ENCODE assay signal across 26 mouse cellular contexts in genomic region chr8:26816977-26817376, GRCm38 (mm10).
DNase-seq lines count a peak whose midpoint lies in the region; ATAC-seq lines count a peak whose summit lies in the region.
"Had no signal": no experiment of that assay in that cellular context is flagged by ENCODE, and none has a peak within 500 bp of the region (broad histone marks: within the 10 kb centered on the region; RNA-seq: fewer than 3 reads in every experiment).

No protein-coding gene starts in this region.

- H3K4me3 ChIP-seq in midbrain, embryonic 11.5 days (ENCODE audit: low read depth, low read length): no peak overlapping the region
- no peak overlapping the region for H3K4me3 ChIP-seq in midbrain, embryonic 15.5 days
- H3K4me3 ChIP-seq: forebrain, embryonic 10.5 days; heart, embryonic 12.5 days; limb, embryonic 15.5 days; megakaryocyte, embryonic 14.5 days; neural tube, embryonic 12.5 days; stomach, embryonic 15.5 days had no signal

- peak; percentile 65 for DNase-seq in gastrocnemius, adult 18-20 months (ENCODE audit: low spot score)
- no peak for DNase-seq in gastrocnemius, postnatal 10 days
- DNase-seq in midbrain, embryonic 11.5 days (ENCODE audit: low spot score, missing footprints): peak; percentile 69
- DNase-seq in left cerebral cortex, adult 9 months (ENCODE audit: low spot score in 2 of 2): peak; percentile 58 to 77
- DNase-seq in right cerebral cortex, postnatal 36 days (ENCODE audit: low spot score in 2 of 2): peak; percentile 57 to 75
- DNase-seq in cerebellum, adult 11 months: no peak
- no peak for DNase-seq in kidney, postnatal 14 days
- DNase-seq: adrenal gland, postnatal 36 days; cerebellum, adult 11-12 months; cerebellum, postnatal 14 days; heart, adult 18-20 months; heart, postnatal 10 days; kidney, postnatal 36 days; lung, embryonic 14.5 days; midbrain, embryonic 14.5 days; thymus, adult 18-20 months; thymus, postnatal 4 days had no signal

- no peak overlapping the region for H3K9ac ChIP-seq in midbrain, embryonic 11.5 days (ENCODE audit: low read length)
- H3K9ac ChIP-seq in midbrain, embryonic 15.5 days: no peak overlapping the region
- H3K9ac ChIP-seq: heart, embryonic 12.5 days; limb, embryonic 15.5 days; liver, embryonic 14.5 days; lung, embryonic 14.5 days; neural tube, embryonic 12.5 days; stomach, embryonic 15.5 days had no signal

- WGBS in midbrain, embryonic 11.5 days: 84% methylated on average over 7 of the region's 7 CpGs
- WGBS in midbrain, embryonic 15.5 days: 75% methylated on average over 7 of the region's 7 CpGs

- no peak overlapping the region for H3K4me2 ChIP-seq in midbrain, embryonic 11.5 days
- H3K4me2 ChIP-seq in midbrain, embryonic 15.5 days: no peak overlapping the region
- H3K4me2 ChIP-seq: heart, embryonic 12.5 days; limb, embryonic 15.5 days; lung, embryonic 14.5 days; neural tube, embryonic 12.5 days; stomach, embryonic 15.5 days had no signal

- no peak overlapping the region for H3K27ac ChIP-seq in midbrain, embryonic 11.5 days (ENCODE audit: low read depth, low read length)
- no peak overlapping the region for H3K27ac ChIP-seq in midbrain, embryonic 15.5 days
- H3K27ac ChIP-seq: forebrain, embryonic 10.5 days; limb, embryonic 15.5 days; liver, embryonic 14.5 days; neural tube, embryonic 12.5 days; stomach, embryonic 15.5 days had no signal

- no peaks in the 10 kb centered on the region for H3K27me3 ChIP-seq in midbrain, embryonic 11.5 days (ENCODE audit: control insufficient read depth, insufficient read depth, low read length)
- no peaks in the 10 kb centered on the region for H3K27me3 ChIP-seq in midbrain, embryonic 15.5 days (replicated peaks)
- H3K27me3 ChIP-seq: megakaryocyte, embryonic 14.5 days; neural tube, embryonic 12.5 days; stomach, embryonic 15.5 days had no signal

- ATAC-seq in midbrain, embryonic 11.5 days (ENCODE audit: low FRiP score): no peak
- ATAC-seq in midbrain, embryonic 15.5 days (replicated peaks): no peak
- ATAC-seq: intestine, postnatal 0 days had no signal

- H3K4me1 ChIP-seq in midbrain, embryonic 11.5 days (ENCODE audit: control insufficient read depth, insufficient read depth, low read length): no peaks in the 10 kb centered on the region
- peaks cover 9% of the 10 kb centered on the region for H3K4me1 ChIP-seq in midbrain, embryonic 15.5 days
- H3K4me1 ChIP-seq: megakaryocyte, embryonic 14.5 days had no signal

- H3K36me3 ChIP-seq in midbrain, embryonic 11.5 days (ENCODE audit: control insufficient read depth, insufficient read depth, low read length): no peaks in the 10 kb centered on the region
- no peaks in the 10 kb centered on the region for H3K36me3 ChIP-seq in midbrain, embryonic 15.5 days (replicated peaks)
- H3K36me3 ChIP-seq: forebrain, embryonic 10.5 days; heart, embryonic 12.5 days; limb, embryonic 15.5 days; neural tube, embryonic 12.5 days; stomach, embryonic 15.5 days had no signal

- H3K9me3 ChIP-seq in midbrain, embryonic 11.5 days (ENCODE audit: control insufficient read depth, low read length): no peaks in the 10 kb centered on the region
- H3K9me3 ChIP-seq in midbrain, embryonic 15.5 days: no peaks in the 10 kb centered on the region
- H3K9me3 ChIP-seq: forebrain, embryonic 10.5 days; heart, embryonic 12.5 days; limb, embryonic 15.5 days; neural tube, embryonic 12.5 days; stomach, embryonic 15.5 days had no signal

Comparison
In these comparisons a context has a peak if more than half of its experiments do, and no peak if none do; other contexts are left out.
1. DNase-seq: peak in gastrocnemius, adult 18-20 months (single experiment), midbrain, embryonic 11.5 days (single experiment), left cerebral cortex, adult 9 months (2 of 2) and right cerebral cortex, postnatal 36 days (2 of 2); none in gastrocnemius, postnatal 10 days (single experiment), cerebellum, adult 11 months (single experiment) and kidney, postnatal 14 days (single experiment).